Mouse (Mus musculus) layer of hippocampus, postnatal 36 days (tissue): ENCODE results near the gene Sidt1. TPM values are rescaled to one million over a fixed set of nuclear protein-coding genes. Genes with fewer than 3 reads are reported as not detected.

Source experiments
- DNase-seq, 2 experiments: peaks; one replicate each; pipeline ENCODE4 v3.0.0; 2022
- total RNA-seq, 2 experiments: library from RNA; stranded (reverse); gene quantifications; 2 replicates each; pipeline ENCODE4 v1.2.3; 2021

Sidt1 gene
- total RNA-seq = 10 to 100 TPM; 41.6 to 44.5 TPM

DNA sequence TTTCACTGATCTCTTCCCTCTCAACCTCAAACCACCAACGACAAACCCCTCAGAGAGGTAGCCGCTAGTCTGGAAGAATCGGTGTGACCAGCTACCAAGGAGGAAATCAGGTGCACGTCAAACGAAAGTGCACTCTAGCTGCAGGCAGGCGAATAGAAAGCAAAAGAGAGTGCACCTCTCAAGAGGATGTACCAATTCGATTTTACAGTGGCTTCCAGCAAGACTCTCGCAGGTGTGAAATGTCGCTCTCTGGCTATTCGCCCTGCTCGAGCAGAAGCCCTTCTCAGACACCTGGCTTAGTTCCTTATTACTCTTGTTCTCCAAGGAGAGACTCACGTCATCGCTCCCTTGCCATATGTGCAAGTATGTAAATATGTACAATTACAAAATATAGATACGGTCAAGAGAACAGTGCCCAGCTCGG is at the start of gene Sidt1:
Gene Sidt1, minus strand, starts transcription at position 336 of the 424 bp plus-strand sequence.
- DNase-seq = peak; percentile 17 to 36

DNA sequence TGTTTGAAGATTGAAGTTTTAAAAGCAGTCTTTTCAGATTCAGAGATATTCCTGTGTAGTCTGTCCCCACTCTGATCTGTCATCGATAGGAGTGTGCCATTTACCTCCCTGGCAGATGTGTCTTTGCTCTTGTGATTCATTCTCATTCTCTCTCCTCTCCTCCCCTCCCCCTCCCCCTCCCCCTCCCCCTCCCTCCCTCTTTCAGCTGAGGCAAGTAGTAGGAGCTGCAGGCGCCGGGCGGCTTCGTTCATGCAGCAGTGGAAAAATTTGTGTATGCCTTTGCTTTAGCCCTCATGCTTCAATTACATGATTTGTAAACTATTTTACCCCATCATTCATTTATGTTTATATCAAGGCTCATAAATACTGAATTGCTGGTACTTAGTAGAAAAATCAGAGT is 48.6 kb upstream of the Sidt1 start:
- no peak for DNase-seq

DNA sequence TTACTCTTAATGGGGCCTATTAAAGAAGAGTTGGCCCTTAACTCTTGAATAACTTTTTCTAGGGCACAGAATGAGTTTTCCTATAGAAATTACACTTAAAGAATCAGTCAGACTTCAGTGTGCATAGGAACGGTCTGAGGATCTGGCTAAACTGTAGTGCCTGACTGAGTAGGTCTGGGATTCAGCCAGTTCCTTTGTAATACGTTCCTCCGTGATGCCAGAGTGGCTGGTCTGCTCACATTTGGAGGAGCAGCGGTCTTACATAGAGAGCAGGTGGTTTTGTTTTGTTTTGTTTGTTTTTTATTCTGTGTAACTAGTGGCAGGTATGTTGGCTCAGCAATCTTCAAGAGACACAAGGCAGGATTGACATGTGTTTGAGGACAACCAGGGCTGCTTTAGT is 47.0 kb upstream of the Sidt1 start:
- no peak for DNase-seq

DNA sequence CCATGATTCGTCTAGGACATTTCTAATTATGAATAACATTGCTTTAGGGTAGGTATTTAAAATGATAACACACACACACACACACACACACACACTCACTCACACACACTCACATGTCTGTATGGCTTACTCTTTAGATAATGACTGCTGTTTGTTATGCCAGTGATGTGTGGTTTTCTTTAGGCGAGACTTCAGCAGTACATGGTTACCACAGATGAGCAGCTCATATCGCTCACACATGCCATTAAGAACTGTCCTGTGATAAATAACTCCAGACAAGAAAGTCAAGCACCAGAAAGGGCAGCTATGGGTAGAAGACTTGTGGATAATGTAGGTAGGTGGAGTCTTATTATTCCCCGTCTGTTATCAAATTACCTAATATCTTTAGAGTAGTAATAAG is 42.5 kb upstream of the Sidt1 start:
- DNase-seq = no peak

DNA sequence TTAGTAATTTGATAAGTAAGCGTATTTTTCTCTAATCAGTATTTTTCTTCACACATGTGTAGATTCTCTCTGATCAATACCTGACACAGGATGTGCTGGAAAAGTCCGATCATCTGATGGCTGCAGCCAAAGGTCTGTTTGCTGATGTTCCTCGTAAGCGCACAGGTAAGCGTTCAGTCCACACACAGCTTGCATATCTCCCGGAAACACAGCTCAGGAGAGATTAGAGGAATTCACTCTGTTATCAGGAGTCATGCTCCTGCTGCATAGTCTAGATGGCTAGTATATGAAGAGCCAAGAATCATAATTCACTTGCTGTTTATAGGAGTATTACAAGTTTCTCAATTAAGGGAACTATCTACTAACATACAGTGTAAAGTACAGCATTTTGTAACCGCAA is 32.5 kb upstream of the Sidt1 start:
- DNase-seq = no peak

DNA sequence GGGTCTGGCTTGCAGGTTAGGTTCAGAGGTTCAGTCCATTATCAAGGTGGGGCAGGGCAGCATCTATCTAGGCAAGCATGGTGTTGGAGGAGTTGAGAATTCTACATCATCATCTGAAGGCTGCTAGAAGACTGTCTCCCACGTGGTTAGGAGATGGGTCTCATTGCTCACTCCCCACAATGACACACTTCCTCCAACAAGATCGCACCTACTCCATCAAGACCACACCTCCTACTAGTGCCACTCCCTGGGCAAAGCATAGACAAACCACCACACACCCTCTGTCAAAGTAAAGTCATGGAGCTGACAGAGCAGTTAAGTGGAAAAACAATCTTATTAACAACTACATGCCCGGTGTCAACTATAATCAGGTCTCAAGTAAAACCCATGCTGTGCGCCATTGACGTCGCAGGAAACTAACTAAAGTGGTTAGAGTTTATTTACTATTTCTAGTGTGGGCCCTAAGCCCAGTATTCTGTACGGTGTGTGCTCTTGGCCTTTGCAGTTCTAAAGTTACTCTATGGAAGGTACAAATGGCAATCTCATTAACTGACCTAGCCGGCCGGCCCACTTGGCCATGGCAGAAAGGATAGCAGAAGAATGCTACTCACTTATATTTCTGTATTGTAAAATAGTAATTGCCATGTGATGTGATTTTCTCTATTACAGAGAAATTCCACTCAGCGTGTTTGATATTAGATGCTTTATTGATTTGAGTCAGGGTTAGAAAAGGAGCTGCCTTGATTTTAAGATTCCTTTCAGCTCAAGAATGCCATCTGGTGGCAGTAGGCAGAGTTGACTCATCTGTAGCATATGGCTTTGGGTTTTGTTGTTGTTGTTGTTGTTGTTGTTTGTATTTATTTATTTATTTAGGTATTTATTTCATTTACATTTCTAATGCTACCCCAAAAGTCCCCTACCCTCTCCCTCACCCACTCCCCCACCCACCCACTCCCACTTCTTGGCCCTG is 29.2 kb upstream of the Sidt1 start:
- no peak for DNase-seq

DNA sequence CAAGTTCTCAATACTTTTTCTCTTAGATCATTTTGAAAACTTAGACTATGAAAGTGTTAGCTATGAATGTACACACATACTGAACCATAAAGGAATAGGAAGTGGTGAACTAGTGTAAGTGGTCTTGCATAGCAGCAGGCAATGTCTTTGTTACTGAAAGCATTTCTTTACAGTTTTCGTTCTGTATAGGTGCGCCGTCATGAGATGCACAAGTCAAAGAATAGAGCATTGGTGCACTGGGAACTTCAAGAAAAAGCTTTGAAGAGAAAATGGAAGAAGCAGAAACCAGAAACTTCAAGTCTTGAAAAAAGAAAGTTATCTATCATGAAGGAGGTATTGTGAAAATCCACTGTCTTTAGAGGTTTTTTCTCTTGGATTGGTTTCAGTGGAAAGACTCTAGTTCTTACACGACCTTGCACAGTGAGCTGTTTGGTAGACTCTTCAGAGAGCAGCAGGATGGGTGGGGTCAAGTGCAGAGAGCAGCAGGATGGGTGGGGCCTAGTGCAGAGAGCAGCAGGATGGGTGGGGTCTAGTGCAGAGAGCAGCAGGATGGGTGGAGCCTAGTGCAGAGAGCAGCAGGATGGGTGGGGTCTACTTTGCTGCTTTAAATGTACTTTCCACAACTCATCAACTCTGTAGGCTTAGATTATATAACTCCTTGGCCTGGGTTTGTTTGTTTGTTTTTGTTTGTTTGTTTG is 24.7 kb upstream of the Sidt1 start:
- no peak for DNase-seq

DNA sequence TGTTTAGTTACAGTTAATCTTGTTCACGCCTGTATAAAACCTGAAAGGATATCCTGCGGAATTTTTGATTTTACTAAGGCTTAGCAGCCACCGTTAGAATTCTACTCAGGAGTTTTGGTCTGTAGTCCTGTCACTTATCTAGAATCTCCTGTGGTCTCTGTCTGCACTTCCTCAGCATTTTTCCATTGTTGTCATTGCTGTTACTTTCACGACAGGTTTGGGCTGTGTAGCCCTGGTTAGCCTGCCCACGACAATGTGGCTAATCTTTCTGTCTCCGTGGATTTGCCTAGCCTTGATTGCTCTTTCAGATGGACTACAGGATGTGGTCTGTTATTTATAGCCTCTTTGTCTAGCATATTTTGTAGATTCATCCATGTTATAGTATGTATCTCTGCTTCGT is 23.3 kb upstream of the Sidt1 start:
- no peak for DNase-seq

DNA sequence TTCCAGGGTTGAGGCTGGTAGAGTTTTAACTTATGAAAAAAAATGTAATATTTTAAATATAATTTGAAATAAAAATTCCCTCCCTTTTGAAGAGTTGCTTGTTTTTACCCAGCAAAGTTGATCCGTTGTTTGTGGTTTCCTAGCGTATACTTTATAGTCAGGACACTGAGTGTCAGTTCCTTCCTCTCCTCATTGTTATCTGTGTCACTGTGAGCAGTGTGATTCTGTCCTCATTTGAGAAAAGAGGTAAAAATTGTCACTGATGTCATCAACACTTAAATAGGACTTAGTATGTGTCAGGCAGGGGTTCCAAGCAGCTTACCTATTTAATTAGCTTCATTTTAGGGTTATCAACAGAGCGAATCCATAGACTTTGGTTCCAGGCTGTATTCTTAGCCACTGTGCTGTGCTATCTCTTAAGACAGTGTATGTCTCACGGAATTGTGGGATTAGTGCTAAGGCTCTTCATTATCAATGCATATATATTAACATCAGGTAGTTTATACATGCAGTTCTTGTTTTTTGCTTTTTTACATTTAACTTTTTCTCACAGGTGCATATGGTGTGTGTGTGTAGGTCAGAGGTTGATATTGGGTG is 16.9 kb upstream of the Sidt1 start:
- no peak for DNase-seq

DNA sequence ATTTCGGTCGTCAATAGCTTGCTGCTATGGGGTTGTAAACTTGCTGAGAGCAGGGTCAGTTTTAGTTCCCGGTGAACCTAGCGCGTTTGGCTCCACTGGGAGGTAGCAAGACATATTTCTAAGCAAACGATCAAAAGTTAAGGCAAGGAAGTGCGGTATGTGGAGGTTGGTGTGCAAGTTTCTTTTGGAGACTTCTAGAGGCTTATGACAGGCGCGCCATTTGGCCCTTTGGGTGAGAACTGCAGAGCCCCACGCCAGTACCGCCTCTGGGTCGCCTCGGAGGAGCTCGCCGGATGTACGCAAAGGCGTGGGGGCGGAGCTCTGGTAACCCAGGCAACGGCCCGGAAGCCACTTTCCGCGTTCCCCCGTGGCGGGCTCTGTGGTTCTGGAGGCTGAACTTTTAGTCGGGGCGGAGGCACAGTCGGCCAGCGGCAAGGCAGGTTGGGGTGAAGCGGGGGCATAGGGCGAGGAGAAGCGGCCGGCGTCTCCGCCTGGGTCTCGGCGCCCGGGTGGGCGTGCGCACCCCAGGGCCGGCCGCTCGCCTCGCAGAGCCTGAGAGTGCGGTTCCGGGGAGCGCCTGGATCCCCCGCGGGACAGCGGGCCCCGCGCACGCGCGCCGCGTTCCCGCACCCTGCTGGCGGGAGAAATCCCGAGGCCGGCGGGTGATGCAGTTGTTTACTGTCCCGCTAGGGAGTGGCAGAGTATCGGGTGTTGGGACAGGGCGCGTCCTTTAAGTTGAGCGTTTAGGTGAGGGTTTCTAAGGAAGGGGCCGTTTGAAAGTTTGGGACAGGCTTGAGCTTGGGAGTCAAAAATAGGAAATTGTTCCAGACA is 14.3 kb upstream of the Sidt1 start, which contains the start of gene Spice1:
Gene Spice1, plus strand, starts transcription at position 51 of the 831 bp plus-strand sequence.
- DNase-seq = peak; percentile 91 to 92

DNA sequence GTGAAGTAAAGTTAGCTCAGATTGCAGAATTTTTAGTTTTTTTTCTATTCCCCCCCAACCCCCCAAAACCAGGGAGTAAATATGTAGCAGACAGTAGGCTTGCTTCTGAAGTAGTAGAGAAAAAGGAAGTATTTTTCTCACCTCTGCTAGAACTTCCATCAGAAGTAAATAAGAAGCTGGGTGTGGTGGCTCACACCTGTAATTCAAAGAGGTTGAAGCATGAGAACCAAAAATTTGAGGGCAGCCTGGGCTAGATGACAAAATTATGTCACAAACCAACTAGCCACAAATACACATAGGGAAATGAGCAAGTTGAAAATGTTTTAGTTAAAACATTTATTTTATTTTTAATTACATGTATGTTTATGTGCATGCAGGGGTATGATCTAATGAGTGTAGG is 4.5 kb upstream of the Sidt1 start:
- no peak for DNase-seq

DNA sequence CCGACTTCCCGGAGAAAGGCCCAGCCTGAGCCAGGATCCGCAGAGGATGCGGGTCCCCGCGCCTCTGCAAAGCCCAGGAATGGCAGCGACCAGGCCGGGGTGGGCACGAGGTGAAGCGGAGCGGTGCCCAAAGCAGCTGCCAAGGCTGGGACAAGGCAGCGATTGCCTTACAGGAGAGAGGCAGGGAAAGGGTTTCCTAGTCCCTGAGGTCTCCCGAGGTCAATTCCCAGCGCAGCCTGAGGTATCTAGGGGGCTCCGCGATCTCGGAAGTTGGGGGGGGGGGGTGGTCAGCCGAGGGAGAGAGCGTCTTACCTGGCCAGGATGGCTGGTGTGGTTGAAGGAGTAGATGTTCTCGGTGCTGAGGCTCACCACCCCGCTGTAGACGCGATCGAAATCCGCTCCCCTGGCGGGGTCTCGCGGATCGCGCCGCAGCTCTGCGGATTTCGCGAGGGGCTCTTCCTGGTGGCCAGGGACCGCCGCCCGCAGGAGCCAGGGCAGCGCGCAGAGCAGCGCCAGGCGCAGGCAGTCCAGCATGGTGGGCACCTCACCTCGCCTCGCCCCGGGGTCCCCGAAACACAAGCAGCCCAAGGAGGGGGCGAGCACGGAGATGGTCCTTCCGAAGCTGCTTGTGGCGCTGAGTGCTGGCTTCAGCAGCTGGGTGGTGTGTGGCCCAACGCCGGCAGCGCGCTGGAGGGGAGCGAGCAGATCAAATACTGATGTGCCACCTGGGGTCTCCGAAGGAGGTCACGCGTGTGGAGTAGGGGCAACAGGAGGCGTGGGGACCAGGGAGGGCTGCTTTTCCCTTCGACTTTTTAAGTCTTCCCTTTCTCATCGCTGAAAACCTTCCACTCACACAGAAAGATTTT is 768 bp downstream of the Sidt1 start:
- peak; percentile 27 to 54 for DNase-seq

DNA sequence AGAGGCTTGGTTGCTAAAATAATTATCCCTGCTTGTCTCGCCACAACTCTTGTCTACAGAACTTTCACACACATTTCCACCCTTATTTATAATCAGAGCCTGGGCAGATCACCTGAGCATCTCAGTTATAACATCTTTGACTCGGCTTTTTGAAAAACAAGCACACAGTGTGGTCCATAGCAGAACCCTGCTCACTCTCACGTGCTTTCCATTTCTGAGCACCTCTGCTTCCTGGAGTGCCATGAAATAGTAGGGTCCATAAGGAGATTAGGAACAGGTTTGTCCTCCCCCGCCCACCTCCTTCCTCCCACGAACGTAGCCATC is 1.4 kb downstream of the Sidt1 start:
- no peak for DNase-seq

DNA sequence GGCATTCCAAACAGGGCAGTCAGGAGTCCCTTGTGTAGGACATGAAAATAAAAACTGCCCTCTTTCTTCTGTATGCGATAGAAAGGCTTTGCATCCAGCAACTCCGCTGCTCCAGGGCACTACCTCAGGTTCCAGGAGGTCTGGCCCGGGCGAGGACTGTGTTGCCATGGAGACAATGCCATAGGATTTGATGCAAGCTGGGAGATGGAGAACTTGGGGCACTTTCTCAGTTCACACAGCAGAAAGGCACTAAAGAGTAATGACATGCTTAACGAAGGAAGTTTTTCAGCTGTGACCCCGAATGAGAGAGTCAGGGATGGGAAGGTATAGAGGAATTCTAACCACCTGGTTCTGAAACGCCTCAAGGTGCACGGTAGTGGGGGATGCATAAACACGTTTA is 1.8 kb downstream of the Sidt1 start:
- DNase-seq = peak in 1 of 2 experiments; percentile 9

DNA sequence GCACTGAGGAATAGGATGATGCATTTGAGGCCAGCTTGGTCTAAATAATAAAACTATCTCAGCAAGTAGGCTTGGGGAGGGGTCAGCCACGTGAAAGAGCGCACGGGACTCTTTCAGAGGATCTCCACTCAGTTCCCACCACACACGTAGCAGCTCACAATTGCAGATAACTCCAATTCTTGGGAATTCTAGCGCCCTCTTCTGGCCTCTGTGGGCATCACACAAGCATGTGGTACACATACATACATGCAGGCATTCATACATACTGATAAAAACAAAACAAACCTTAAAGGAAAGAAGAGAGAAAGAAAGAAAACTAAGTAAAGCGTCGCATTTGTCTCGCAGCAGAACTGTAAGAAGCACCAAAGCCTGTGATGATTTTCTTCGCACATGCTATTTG is 2.3 kb downstream of the Sidt1 start:
- no peak for DNase-seq

DNA sequence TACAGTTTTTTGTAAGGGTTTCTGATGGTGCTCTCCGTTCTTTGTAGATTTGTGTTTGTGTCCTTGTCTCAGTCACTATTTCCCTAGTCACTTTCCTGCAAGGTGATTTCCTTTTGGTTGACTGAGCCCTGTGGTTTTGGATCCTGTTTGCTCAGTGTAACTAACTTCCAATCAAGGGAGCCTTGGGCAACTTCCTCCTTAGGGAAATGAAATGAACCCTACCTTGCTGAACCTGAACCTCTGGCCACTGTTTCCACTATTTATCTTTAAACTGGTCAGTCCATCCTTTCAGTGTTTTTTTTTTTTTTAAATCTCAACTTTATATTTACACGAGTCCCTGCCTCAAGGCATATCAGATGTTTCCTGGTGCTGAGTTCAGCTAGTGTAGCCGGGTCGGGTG is 4.4 kb downstream of the Sidt1 start:
- no peak for DNase-seq

DNA sequence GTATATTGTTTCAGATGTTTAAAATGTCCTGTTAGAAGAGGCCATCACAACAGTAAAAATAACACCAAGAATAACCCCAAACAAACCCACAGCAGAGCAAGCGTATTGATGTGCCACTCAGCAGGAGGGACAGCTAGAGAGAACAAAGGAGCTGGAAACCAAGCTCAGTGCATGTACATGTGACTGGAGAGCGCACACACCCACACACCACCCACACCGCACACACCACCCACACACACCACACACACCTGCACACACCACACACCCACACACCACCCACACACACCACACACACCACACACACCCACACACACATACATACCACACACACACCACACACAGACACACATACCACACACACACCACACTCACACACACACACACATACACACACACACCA is 12.8 kb downstream of the Sidt1 start:
- DNase-seq = no peak

DNA sequence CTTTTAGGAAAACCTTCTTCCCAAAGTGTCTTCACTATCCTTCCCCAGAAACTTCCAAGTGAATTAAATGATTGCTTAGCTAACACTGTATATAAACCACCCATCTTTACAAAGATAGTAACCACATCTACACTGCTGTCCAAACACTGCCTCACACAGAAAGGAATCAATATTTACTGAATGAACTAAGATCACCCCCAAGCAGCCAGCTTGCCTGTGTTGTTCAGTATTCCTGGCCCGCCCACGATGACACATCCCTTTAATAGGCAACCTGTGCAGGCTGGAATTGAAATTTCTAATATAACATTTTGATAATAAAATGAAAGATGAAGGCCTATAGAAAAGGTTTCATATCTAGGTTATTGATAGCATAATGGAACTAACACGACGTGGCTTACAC is 16.6 kb downstream of the Sidt1 start:
- no peak for DNase-seq

DNA sequence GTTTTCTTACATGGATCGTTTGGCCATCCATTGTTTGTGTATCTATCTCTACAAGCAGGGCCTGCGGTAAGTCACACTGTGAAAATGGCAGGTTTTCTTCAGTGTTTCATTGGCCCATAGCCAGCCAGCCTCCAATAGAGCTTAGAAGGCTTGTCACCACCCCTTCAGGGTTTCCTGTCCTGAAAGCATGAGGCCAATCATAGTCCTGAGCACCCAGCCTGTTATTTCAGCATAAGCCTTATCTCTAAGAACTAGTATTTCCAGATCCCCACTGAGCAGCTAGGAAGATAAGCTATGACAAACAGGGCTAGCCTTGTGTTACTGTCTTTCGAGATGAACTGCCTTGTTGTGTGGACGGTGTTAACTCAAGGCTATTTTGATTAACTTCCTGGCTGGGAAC is 19.6 kb downstream of the Sidt1 start:
- no peak for DNase-seq

DNA sequence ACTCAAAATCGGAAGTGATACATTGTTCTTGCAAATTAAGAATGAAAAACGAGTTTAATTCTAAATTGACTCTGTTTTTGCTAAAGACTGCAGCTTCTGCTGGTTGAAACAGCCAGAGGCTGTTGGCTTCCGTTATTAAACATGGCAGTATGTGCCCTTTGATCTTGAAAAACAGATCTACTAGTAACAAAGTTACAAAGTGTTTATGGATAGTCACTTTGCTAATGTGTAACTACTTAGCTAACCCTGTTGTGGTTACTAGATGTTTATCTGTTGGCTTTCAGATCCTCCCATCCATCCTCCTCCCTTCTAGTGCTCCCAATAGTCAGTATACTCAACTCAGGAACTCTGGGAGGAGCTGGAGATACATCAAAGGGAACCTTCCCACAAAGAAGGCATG is 27.4 kb downstream of the Sidt1 start:
- DNase-seq = no peak

DNA sequence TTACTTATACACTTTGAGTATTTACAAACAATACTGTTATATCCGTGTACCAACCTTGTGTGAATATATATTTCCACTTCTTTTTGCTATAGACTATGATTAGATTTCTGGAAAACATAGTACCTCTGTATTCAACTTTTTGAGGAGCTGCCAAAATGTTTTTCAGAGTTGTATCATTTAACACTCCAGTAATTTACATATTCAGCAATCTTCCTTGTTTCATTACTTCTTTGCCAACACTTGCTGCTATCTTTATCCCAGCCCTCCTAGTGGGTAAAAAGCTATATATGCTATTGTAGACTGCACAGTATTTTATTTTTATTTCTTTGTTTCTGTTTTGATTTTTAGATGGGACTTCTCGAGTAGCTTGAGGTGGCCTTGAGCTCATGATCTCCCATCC is 29.2 kb downstream of the Sidt1 start:
- DNase-seq = no peak
